Mouse (Mus musculus) bone marrow, adult 2 months (tissue): Measurements from ENCODE around the gene Pnisr. TPM values are rescaled to one million over a fixed set of nuclear protein-coding genes. Genes with fewer than 3 reads are reported as not detected.

ENCODE experiments used
- H3K27ac ChIP-seq: fragments of 200-500 bp; 2 replicates; pipeline ENCODE4 v1.5.1; 2012; ENCODE audit warnings: low read depth, mild to moderate bottlenecking, control low read depth, inconsistent platforms, low read length; ENCODE audit not compliant: control insufficient read depth, poor library complexity, insufficient read depth
- H3K4me1 ChIP-seq: fragments of 200-500 bp; 2 replicates; pipeline ENCODE4 v1.6.1; 2011; ENCODE audit warnings: low read length; ENCODE audit not compliant: control insufficient read depth, insufficient read depth
- H3K4me3 ChIP-seq: fragments of 200-500 bp; replicated peaks from 2 replicates; pipeline ENCODE3; 2011; ENCODE audit warnings: mild to moderate bottlenecking, low read depth, low read length, control low read depth; ENCODE audit not compliant: control insufficient read depth
- CTCF ChIP-seq: fragments of 200-500 bp; IDR thresholded peaks from 2 replicates; pipeline ENCODE4 v1.5.1; 2011; ENCODE audit warnings: low read length, control low read depth; ENCODE audit not compliant: control insufficient read depth, insufficient read depth
- POLR2A ChIP-seq: fragments of 200-500 bp; IDR thresholded peaks from 2 replicates; pipeline ENCODE4 v1.6.1; 2011; ENCODE audit warnings: low read depth, mild to moderate bottlenecking, control low read depth, low read length, borderline replicate concordance; ENCODE audit not compliant: control insufficient read depth
- WGBS: fragments of 180-500 bp; shearing (Covaris S2); methylation state at CpG from one replicate; pipeline ENCODE4 v1.1.7; 2018; 5-methylcytosine and 5-hydroxymethylcytosine counted together
- polyA plus RNA-seq: library from polyadenylated mRNA; stranded (reverse); fragments of >200 nt; gene quantifications from 2 replicates; pipeline ENCODE4 v1.2.4, GENCODE M21; 2011; ENCODE audit warnings: low replicate concordance; ENCODE audit not compliant: missing spikeins, insufficient read depth, insufficient read length

The Pnisr gene
- polyA plus RNA-seq, 1 experiment: 167 TPM

DNA sequence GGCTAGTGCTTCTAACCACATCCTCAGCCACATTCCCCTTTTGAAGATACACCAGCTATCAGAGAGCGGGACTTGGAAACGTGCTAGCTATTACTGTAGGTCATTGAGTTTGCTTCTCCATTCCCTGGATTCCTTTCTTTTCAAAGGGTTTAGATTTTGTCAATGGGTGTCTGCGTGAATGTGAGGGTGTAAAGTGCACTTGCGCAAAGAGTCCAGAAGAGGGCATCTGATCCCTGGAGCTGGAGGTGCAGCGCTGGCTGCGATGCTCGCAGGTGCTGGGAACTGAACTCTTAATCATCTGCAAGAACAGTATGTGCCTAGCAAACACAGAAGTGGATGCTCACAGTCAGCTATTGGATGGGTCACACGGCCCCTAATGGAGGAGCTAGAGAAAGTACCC, 14.5 kb upstream of the Pnisr start:
- no peak overlapping the region for H3K4me3 ChIP-seq
- 95% methylated on average over 8 of the region's 8 CpGs for WGBS
- H3K4me1 ChIP-seq: no peaks in the 10 kb centered on the region; the same call in 1 of the 2 replicates
- H3K27ac ChIP-seq: no peak overlapping the region
- peak; percentile 23; the same call in 1 of the 2 replicates for TF ChIP-seq CTCF
- TF ChIP-seq POLR2A: no peak

DNA sequence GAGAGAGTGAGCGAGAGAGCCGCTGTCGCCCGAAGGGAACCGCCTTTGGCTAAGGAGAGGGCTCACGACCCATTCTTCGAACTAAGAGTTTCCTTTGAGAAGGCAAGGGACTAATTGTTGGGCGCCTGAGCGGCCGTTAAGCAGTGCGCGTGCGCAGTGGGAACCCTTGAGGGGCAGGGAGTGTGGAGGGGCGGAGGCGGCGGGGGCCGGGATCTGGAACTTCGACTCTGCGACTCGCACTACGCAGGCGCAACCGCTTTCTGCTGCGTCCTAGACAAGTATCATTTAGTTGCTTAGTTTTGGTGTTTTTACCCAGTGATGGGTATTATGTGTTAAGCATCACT, 876 bp downstream of the Pnisr start:
- H3K27ac ChIP-seq: peak overlapping the region; percentile 94
- H3K4me3 ChIP-seq: peak overlapping the region; percentile 83
- no peaks in the 10 kb centered on the region; the same call in 1 of the 2 replicates for H3K4me1 ChIP-seq
- TF ChIP-seq CTCF (no peak), POLR2A (no peak)
- 0% methylated on average over 24 of the region's 24 CpGs for WGBS

DNA sequence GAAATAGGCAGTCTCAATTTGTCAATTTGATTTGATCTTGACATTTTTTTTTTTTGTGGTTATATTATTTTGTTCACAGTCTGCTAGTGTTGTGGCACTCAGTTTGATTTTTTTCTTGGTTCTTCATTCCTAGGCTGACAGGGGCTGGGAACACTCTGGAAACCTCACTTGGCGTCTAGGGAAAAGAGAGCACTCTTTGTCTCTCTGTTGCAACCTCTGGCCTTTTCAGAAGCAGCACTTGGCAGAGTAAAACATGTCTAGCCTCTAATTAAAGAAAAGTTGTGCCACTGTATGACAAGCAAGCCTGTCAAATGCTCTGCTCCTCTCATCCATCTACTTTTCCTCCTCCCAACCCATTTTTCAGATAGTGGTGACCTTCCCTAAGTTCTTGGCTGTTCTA, 10.1 kb downstream of the Pnisr start:
- 79% methylated on average over 1 of the region's 1 CpGs for WGBS
- no peak for TF ChIP-seq CTCF
- TF ChIP-seq POLR2A: no peak
- Histone ChIP-seq H3K27ac (no peak overlapping the region), H3K4me1 (no peaks in the 10 kb centered on the region; the same call in 1 of the 2 replicates), H3K4me3 (no peak overlapping the region)

DNA sequence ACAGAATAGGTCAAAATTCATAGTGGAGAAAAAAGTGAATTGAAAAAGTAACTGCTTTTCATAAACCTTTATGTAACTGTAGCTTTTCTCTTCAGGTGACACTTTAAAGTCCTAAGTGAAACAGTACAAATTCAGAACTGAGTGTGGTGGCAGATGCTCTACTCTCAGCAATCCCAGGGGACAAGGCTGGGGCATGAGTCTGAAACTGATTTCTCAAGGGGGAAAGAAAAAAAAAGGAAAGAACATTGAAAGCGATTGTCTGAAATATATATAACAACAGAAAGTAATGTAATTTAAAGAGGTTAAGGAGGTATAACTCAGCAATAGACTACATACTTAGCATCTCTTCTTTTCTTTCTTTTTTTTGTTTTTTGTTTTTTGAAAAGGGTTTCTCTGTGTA, 17.8 kb downstream of the Pnisr start:
- Histone ChIP-seq H3K27ac (no peak overlapping the region), H3K4me3 (no peak overlapping the region), H3K4me1 (no peaks in the 10 kb centered on the region)
- TF ChIP-seq POLR2A (no peak), CTCF (no peak)
- WGBS: 81% methylated on average over 1 of the region's 1 CpGs

DNA sequence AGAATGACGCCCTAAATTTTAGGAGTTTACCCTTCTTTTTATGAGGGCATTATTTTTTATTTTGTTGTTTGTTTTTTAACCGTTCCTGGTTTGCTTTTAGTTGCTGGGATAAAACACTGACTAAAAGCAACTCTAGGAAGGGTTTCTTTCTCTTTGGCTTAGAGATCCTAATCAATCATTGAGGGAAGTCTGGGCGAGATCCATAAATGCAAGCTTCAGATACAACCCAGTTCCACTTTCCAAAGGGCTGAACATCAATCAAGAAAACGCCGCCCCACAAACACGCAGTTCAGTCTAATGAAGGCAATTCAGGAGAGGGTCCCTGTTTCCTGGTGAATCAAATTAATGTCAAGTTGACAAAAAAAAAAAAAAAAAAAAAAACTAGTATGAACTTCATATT, 31.4 kb downstream of the Pnisr start:
- H3K4me1 ChIP-seq: no peaks in the 10 kb centered on the region; the same call in 1 of the 2 replicates
- H3K27ac ChIP-seq: no peak overlapping the region
- TF ChIP-seq CTCF (no peak), POLR2A (no peak)
- WGBS: 15% methylated on average over 6 of the region's 6 CpGs
- H3K4me3 ChIP-seq: no peak overlapping the region

DNA sequence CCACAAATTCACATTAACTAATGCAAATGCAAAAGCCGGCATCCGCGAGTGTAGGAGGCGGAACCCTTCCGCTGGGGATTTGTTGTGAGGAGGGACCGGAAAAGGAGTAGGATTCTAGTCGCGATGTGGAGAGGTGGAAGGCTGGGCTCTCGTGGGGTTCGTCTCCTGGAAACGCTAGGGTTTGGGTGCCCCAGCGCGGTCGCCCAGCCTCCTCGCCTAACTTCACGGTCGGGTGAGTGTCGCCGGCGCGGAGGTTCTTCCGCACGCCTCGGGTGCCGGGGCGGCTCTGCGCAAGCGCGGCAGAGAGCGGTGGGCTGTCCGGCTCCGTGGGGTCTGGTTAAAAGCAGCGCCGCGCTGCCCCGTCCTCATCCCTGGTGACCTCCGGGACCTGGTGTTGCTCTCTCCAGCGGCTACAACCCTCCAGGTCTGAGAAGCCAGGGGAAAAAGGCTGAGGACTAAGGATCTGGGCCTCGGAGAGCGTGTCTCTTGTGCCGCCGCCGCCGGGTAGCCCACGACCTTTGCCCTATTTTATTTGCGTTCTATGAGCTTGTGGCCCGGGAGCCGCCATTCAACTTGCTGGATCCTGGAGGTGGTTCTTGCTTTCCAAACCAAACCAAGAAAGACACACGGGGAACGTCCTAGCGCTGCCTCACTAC, 32.3 kb downstream of the Pnisr start, which contains the start of gene Coq3:
Coq3 (plus strand) TSS at position 109 of the 656 bp plus-strand sequence.
- WGBS: under 1% methylated on average over 51 of the region's 51 CpGs
- Histone ChIP-seq H3K4me3 (peak within 1 kb of the TSS; percentile 85), H3K4me1 (no peaks in the 10 kb centered on the region; the same call in 1 of the 2 replicates), H3K27ac (peak within 1 kb of the TSS; percentile 79)
- peak; percentile 62; the same call in 1 of the 2 replicates for TF ChIP-seq POLR2A
- no peak for TF ChIP-seq CTCF

DNA sequence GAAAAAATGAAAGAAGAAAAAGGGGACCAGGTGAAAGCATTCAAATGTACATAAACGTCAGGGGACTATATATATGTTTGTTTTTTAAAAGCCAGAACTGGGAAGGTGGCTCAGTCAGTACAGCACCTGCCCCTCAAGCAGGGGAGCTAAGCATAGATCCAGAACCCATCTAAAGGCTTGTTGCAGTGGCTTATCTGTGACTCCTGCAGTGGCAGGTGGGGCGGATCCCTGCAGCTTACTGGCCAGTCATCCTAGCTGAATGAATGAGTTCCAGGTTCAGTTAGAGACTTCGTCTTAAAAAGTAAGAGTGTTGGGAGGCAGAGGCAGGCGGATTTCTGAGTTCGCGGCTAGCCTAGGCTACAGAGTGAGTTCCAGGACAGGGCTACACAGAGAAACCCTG, 35.4 kb downstream of the Pnisr start:
- no peaks in the 10 kb centered on the region; the same call in 1 of the 2 replicates for H3K4me1 ChIP-seq

DNA sequence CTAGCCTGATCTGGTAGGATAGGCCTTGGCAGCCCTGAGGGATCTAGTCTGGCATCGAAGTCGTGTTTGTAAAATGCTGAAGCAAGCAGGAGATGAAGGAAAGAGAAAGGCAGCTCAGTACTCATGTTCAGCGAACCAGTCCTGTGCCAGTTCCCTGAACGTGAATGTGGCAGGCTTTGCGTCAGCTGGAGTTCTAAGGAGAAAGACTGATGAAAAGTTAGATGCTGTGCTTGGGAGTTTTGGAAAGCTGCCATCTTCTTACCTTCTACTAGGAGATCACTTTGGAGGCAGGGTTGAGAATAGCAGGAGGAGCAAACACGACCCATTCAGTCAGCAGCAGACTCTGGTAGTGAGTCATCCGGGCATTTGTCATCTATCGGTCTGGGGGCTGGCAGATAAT, 38.4 kb downstream of the Pnisr start:
- Histone ChIP-seq H3K4me3 (no peak overlapping the region), H3K4me1 (no peaks in the 10 kb centered on the region; the same call in 1 of the 2 replicates), H3K27ac (no peak overlapping the region)
- 83% methylated on average over 8 of the region's 8 CpGs for WGBS
- TF ChIP-seq CTCF: no peak
- TF ChIP-seq POLR2A: no peak

More for the DNA sequence above, 35.4 kb downstream of the Pnisr start:
- WGBS: 82% methylated on average over 6 of the region's 6 CpGs
- Histone ChIP-seq H3K27ac (no peak overlapping the region), H3K4me3 (no peak overlapping the region)
- TF ChIP-seq POLR2A: no peak
- no peak for TF ChIP-seq CTCF

Other genes with a start within 250 kb of the Pnisr start
- gene Prdm13, start 161.6 kb upstream of the Pnisr start, polyA plus RNA-seq: not detected in 2 replicates
- gene Ccnc, start 119.9 kb upstream of the Pnisr start, polyA plus RNA-seq: 11.3 and 13.6 TPM in 2 replicates
- 8.5 and 13.2 TPM in 2 replicates for gene Usp45, start 80.4 kb upstream of the Pnisr start, polyA plus RNA-seq
- 6.3 and 12.4 TPM in 2 replicates for gene Tstd3, start 80.4 kb upstream of the Pnisr start, polyA plus RNA-seq
- 2.7 and 4.5 TPM in 2 replicates for gene Coq3, start 32.1 kb downstream of the Pnisr start, polyA plus RNA-seq
- gene Faxc, start 83.7 kb downstream of the Pnisr start, polyA plus RNA-seq: 0.75 TPM in 1 of 2 replicates, not detected in the other